Mouse (Mus musculus): ENCODE measurements around the gene Fam185a.

DNA sequence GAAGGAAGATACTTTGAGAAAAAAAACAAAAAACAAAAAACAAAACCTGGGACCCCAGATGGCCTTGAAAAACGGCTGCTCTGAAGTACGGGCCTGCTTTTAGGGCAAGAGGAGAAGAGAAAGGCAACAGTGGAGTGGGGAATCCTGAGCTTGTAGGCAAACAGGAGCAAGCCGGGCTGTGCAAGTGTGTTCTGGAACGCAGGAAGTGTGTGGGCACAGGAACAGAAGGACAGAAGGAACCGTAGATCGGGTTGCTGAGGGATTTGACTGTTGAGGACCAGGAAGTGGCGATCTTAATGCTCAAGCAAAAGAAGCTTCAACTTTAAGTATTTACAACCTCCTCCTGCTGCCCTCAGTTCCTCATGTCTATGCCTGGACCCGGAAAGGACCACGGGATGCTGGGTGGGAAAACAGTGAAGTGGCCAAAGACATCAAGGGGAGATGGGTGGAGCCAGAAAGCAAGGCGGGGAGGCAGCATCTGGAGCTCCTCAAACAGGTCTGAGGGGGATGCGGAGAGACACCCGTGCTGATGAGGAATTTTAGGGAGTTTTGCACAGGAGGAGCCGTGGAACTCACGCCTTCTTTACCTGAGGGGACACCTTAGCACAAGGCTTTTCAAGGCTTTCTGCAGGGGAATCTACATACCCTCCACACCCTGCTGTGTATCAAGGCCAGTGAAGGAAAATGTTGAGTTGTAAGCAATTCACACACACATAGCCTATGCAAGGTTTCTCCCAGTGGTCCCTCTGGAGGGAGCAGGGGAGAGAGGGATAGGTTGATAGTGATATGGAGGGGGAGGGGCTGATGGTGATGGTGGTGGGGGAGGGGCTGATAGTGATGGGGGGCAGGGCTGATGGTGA lies 41.1 kb upstream of the Fam185a start:
- no peak for TF ChIP-seq CTCF (IDR thresholded peaks at IDR 0.05; ENCODE audit: insufficient read depth, low read length)
- no peak for TF ChIP-seq POLR2A (IDR thresholded peaks at IDR 0.05; ENCODE audit: borderline replicate concordance, extremely low read depth, low read depth, low read length)
